Mouse (Mus musculus) MEL (cell line): ENCODE data around the gene Angpt4. TPM values are rescaled to one million over a fixed set of nuclear protein-coding genes. Genes with fewer than 3 reads are reported as not detected.

Experiments
- DNase-seq: peaks from one replicate; pipeline ENCODE4 v3.0.0; 2011; ENCODE audit warnings: low read depth, low spot score
- H3K27ac ChIP-seq: 2 replicates; pipeline ENCODE4 v1.5.1; 2012; ENCODE audit warnings: low read depth, mild to moderate bottlenecking, control low read depth, low read length, moderate library complexity; ENCODE audit not compliant: control insufficient read depth
- H3K27me3 ChIP-seq, 2 experiments: fragments of 150-350 bp in 1 of 2; sonication (generic) in 1 of 2; 2 replicates each; pipeline ENCODE4 v1.6.1; 2012; ENCODE audit warnings: low read length in 2 of 2, mild to moderate bottlenecking in 2 of 2, improper control_type of control experiment in 1 of 2, moderate library complexity in 1 of 2; ENCODE audit not compliant: insufficient read depth in 2 of 2, control insufficient read depth in 1 of 2
- H3K36me3 ChIP-seq, 2 experiments: 2 replicates each; pipeline ENCODE4 v1.6.1; 2012 to 2014; ENCODE audit warnings: low read length in 2 of 2, improper control_type of control experiment in 1 of 2, inconsistent platforms in 1 of 2, mild to moderate bottlenecking in 1 of 2; ENCODE audit not compliant: insufficient read depth in 2 of 2, control insufficient read depth in 1 of 2
- H3K4me1 ChIP-seq, 2 experiments: fragments of 150-350 bp in 1 of 2; sonication (generic) in 1 of 2; 2 replicates each; pipeline ENCODE4 v1.6.1; 2012; ENCODE audit warnings: low read length in 2 of 2, improper control_type of control experiment in 1 of 2, mild to moderate bottlenecking in 1 of 2; ENCODE audit not compliant: insufficient read depth in 2 of 2, control insufficient read depth in 1 of 2
- H3K4me3 ChIP-seq, 2 experiments: fragments of 150-350 bp in 1 of 2; sonication (generic) in 1 of 2; 2 replicates each; pipeline ENCODE4 v1.5.1; 2012; ENCODE audit warnings: low read depth in 2 of 2, low read length in 2 of 2, mild to moderate bottlenecking in 2 of 2, moderate library complexity in 2 of 2, control low read depth in 1 of 2, improper control_type of control experiment in 1 of 2; ENCODE audit not compliant: control insufficient read depth in 1 of 2, insufficient read depth in 1 of 2
- H3K79me2 ChIP-seq: 2 replicates; pipeline ENCODE4 v1.6.1; 2012; ENCODE audit warnings: mild to moderate bottlenecking, low read length, moderate library complexity; ENCODE audit not compliant: control insufficient read depth, poor library complexity, insufficient read depth
- H3K9ac ChIP-seq: 2 replicates; pipeline ENCODE4 v1.6.1; 2012; ENCODE audit warnings: low read depth, mild to moderate bottlenecking, control low read depth, low read length, moderate library complexity; ENCODE audit not compliant: control insufficient read depth, poor library complexity, severe bottlenecking
- H3K9me3 ChIP-seq: fragments of 150-350 bp; sonication (generic); replicated peaks from 2 replicates; pipeline ENCODE4 v1.6.1; 2012; ENCODE audit warnings: mild to moderate bottlenecking, low read length, improper control_type of control experiment, moderate library complexity; ENCODE audit not compliant: insufficient read depth
- BHLHE40 ChIP-seq: IDR thresholded peaks from 2 replicates; pipeline ENCODE4 v1.6.1; 2012; ENCODE audit warnings: low read depth, mild to moderate bottlenecking, inconsistent platforms, low read length, improper control_type of control experiment, borderline replicate concordance
- EP300 ChIP-seq, 2 experiments: IDR thresholded peaks; 2 replicates each; pipeline ENCODE4 v1.6.1; 2011; ENCODE audit warnings: improper control_type of control experiment in 2 of 2, low read length in 2 of 2, low read depth in 1 of 2, mild to moderate bottlenecking in 1 of 2
- GABPA ChIP-seq: IDR thresholded peaks from 2 replicates; pipeline ENCODE4 v1.6.1; 2012; ENCODE audit warnings: low read depth, mild to moderate bottlenecking, inconsistent platforms, low read length, improper control_type of control experiment, moderate library complexity
- HCFC1 ChIP-seq: IDR thresholded peaks from 2 replicates; pipeline ENCODE4 v1.6.1; 2012; ENCODE audit warnings: low read depth, mild to moderate bottlenecking, inconsistent platforms, low read length, improper control_type of control experiment, moderate library complexity
- JUND ChIP-seq: IDR thresholded peaks from 2 replicates; pipeline ENCODE4 v1.6.1; 2011; ENCODE audit warnings: low read depth, mild to moderate bottlenecking, improper control_type of control experiment, low read length
- KAT2A ChIP-seq: conservative IDR thresholded peaks from 2 replicates; pipeline ENCODE4 v1.6.1; 2012; ENCODE audit warnings: low read depth, low read length, improper control_type of control experiment, inconsistent platforms
- MAX ChIP-seq: IDR thresholded peaks from 2 replicates; pipeline ENCODE4 v1.6.1; 2011; ENCODE audit warnings: low read length, improper control_type of control experiment
- NELFE ChIP-seq: IDR thresholded peaks from 2 replicates; pipeline ENCODE4 v1.6.1; 2011; ENCODE audit warnings: low read depth, low read length, improper control_type of control experiment
- RAD21 ChIP-seq: IDR thresholded peaks from 2 replicates; pipeline ENCODE4 v1.6.1; 2011; ENCODE audit warnings: mild to moderate bottlenecking, low read depth, low read length, improper control_type of control experiment
- RCOR1 ChIP-seq: IDR thresholded peaks from 2 replicates; pipeline ENCODE4 v1.6.1; 2012; ENCODE audit warnings: low read depth, mild to moderate bottlenecking, inconsistent platforms, low read length, improper control_type of control experiment
- SIN3A ChIP-seq: IDR thresholded peaks from 2 replicates; pipeline ENCODE4 v1.6.1; 2012; ENCODE audit warnings: low read length, improper control_type of control experiment, inconsistent platforms
- SMC3 ChIP-seq: IDR thresholded peaks from 2 replicates; pipeline ENCODE4 v1.6.1; 2011; ENCODE audit warnings: low read depth, low read length, improper control_type of control experiment
- TCF12 ChIP-seq: IDR thresholded peaks from 2 replicates; pipeline ENCODE4 v1.6.1; 2014; ENCODE audit warnings: low read depth, mild to moderate bottlenecking, inconsistent platforms, low read length, improper control_type of control experiment, moderate library complexity
- UBTF ChIP-seq: IDR thresholded peaks from 2 replicates; pipeline ENCODE4 v1.6.1; 2012; ENCODE audit warnings: low read depth, mild to moderate bottlenecking, inconsistent platforms, low read length, improper control_type of control experiment, moderate library complexity, borderline replicate concordance; ENCODE audit not compliant: insufficient read depth
- USF1 ChIP-seq: IDR thresholded peaks from 2 replicates; pipeline ENCODE4 v1.6.1; 2014; ENCODE audit warnings: low read depth, mild to moderate bottlenecking, inconsistent platforms, low read length, improper control_type of control experiment, moderate library complexity
- USF2 ChIP-seq, 2 experiments: IDR thresholded peaks; 2 replicates each; pipeline ENCODE4 v1.6.1; 2011 to 2012; ENCODE audit warnings: improper control_type of control experiment in 2 of 2, low read length in 2 of 2, borderline replicate concordance in 1 of 2, inconsistent platforms in 1 of 2, low read depth in 1 of 2, mild to moderate bottlenecking in 1 of 2; ENCODE audit not compliant: insufficient read depth in 1 of 2
- ZKSCAN1 ChIP-seq: IDR thresholded peaks from 2 replicates; pipeline ENCODE4 v1.6.1; 2012; ENCODE audit warnings: low read depth, mild to moderate bottlenecking, inconsistent platforms, low read length, improper control_type of control experiment, moderate library complexity
- ZNF384 ChIP-seq: IDR thresholded peaks from 2 replicates; pipeline ENCODE4 v1.6.1; 2012; ENCODE audit warnings: low read depth, mild to moderate bottlenecking, inconsistent platforms, low read length, improper control_type of control experiment
- polyA plus RNA-seq, 2 experiments: library from polyadenylated mRNA; stranded (reverse) in 1 of 2; unstranded in 1 of 2; fragments of >175 nt in 1 of 2; fragments of >200 nt in 1 of 2; gene quantifications; 2 replicates each; pipeline versions ENCODE4 v1.2.1 to v1.2.4; 2012; ENCODE audit warnings: low replicate concordance in 2 of 2, low read depth in 1 of 2; ENCODE audit not compliant: insufficient read length in 2 of 2, insufficient read depth in 1 of 2, missing spikeins in 1 of 2
- total RNA-seq: library from RNA; depleted of rRNA; stranded (reverse); fragments of 300-350 nt; gene quantifications from 2 replicates; pipeline ENCODE4 v1.2.3, GENCODE M21; 2012

Gene Angpt4
- total and polyA plus RNA-seq, 3 experiments, result not detected

DNA sequence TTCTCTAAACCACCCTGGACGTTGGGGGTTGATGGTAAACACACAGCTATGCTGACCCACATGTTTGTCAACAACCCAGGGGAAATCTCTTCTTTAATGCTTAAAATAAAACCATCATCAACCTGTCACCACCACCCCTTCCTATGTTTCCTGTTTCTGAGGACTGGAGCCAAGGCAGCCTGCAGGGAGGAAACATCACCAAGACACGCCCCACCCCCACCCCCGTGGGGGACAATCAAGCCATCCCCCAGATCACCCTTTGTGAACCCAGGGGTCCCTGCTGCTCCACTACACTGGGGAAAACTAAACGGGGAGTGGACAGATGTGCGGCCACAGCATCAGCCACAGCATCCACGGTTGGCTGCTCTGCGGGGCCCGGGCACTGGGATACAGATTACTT is 57.4 kb downstream of the Angpt4 start:
- H3K36me3 ChIP-seq, result peaks cover 0 to 2% of the 10 kb centered on the region in 2 experiments; a peak in 1 of 4 replicates
- no peaks in the 10 kb centered on the region for H3K79me2 ChIP-seq
- no peak for TF ChIP-seq TCF12
- no peak for TF ChIP-seq NELFE
- TF ChIP-seq MAX, result no peak
- no peak for TF ChIP-seq USF1
- no peak for TF ChIP-seq EP300 (IDR thresholded peaks at IDR 0.05; ENCODE audit: low read depth in 1 of 2, low read length in 2 of 2)
- no peak for TF ChIP-seq KAT2A
- TF ChIP-seq HCFC1, result no peak
- no peak for TF ChIP-seq USF2 (IDR thresholded peaks at IDR 0.05; ENCODE audit: borderline replicate concordance in 1 of 2, insufficient read depth in 1 of 2, low read depth in 1 of 2, low read length in 2 of 2)
- TF ChIP-seq SMC3, result no peak
- no peak for TF ChIP-seq RAD21
- TF ChIP-seq JUND, result no peak
- TF ChIP-seq BHLHE40, result no peak
- no peak for TF ChIP-seq ZKSCAN1
- no peak for TF ChIP-seq UBTF
- TF ChIP-seq RCOR1, result no peak
- TF ChIP-seq SIN3A, result no peak
- TF ChIP-seq, all 39 proteins: peak for 0
- H3K9me3 ChIP-seq, result no peaks in the 10 kb centered on the region
- no peak for DNase-seq
- H3K27ac ChIP-seq, result no peak overlapping the region
- no peak overlapping the region for H3K9ac ChIP-seq
- H3K4me3 ChIP-seq, result no peak overlapping the region
- peaks cover 0 to 7% of the 10 kb centered on the region in 2 experiments; a peak in 1 of 4 replicates for H3K4me1 ChIP-seq
- no peaks in the 10 kb centered on the region for H3K27me3 ChIP-seq

DNA sequence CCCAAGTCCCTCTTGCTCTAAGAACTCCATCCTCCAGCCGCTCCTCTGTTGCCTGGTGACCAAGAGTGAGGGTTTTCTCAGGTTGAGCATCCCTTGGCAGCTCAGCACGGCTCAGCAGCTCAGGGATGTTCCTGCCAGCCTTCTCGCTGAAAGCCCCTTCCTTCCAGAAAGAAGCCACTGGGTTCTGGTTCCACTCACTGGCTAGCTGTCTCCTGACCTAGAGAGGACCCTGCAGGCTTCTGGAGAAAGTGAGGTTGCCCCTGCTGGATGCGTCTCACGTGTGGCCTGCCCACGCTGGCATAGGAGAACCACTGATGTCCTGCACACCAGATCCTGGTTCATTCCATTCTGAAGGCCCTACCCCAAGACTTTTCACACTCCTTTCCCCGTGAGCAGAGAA is 58.0 kb downstream of the Angpt4 start:
- TF ChIP-seq GABPA (no peak), SMC3 (no peak), ZNF384 (no peak), KAT2A (no peak)
- Histone ChIP-seq H3K79me2 (no peaks in the 10 kb centered on the region), H3K4me1 (peaks cover 0 to 7% of the 10 kb centered on the region in 2 experiments; a peak in 1 of 4 replicates), H3K9me3 (no peaks in the 10 kb centered on the region), H3K27ac (no peak overlapping the region), H3K27me3 (no peaks in the 10 kb centered on the region), H3K4me3 (no peak overlapping the region), H3K9ac (no peak overlapping the region), H3K36me3 (peaks cover 0 to 2% of the 10 kb centered on the region in 2 experiments; a peak in 1 of 4 replicates)
- DNase-seq, result no peak
